Mouse (Mus musculus) lung, embryonic 14.5 days (tissue): ENCODE results near the gene Tbc1d14. TPM values are rescaled to one million over a fixed set of nuclear protein-coding genes. Genes with fewer than 3 reads are reported as not detected.
A peak's percentile ranks its signal among the peaks of the same experiment; 100 is the strongest.

Source experiments
- ATAC-seq: fragments of 200-750 bp; cut with Nextera tagmentation; 2 replicates; pipeline ENCODE4 v1.8.0; 2017; ENCODE audit warnings: mild to moderate bottlenecking, moderate TSS enrichment, moderate library complexity; ENCODE audit not compliant: insufficient read depth
- DNase-seq: peaks from one replicate; pipeline ENCODE4 v3.0.0-alpha.2; 2015
- H3K27ac ChIP-seq: fragments of 300-500 bp; sonication (generic); 2 replicates; pipeline ENCODE4 v1.5.1; 2014; ENCODE audit warnings: low read depth, mild to moderate bottlenecking, moderate library complexity
- H3K27me3 ChIP-seq: fragments of 300-500 bp; sonication (generic); 2 replicates; pipeline ENCODE4 v1.6.1; 2014; ENCODE audit warnings: low read length, control low read depth; ENCODE audit not compliant: insufficient read depth
- H3K36me3 ChIP-seq: fragments of 300-500 bp; sonication (generic); 2 replicates; pipeline ENCODE4 v1.6.1; 2014; ENCODE audit warnings: control low read depth; ENCODE audit not compliant: insufficient read depth
- H3K4me1 ChIP-seq: fragments of 300-500 bp; sonication (generic); 2 replicates; pipeline ENCODE4 v1.6.1; 2014; ENCODE audit warnings: antibody characterized with exemption, control low read depth; ENCODE audit not compliant: insufficient read depth
- H3K4me2 ChIP-seq: fragments of 300-500 bp; sonication (generic); 2 replicates; pipeline ENCODE4 v1.6.1; 2014; ENCODE audit warnings: mild to moderate bottlenecking
- H3K4me3 ChIP-seq: fragments of 300-500 bp; sonication (generic); 2 replicates; pipeline ENCODE4 v1.5.1; 2014; ENCODE audit warnings: low read depth, low read length
- H3K9ac ChIP-seq: fragments of 300-500 bp; sonication (generic); 2 replicates; pipeline ENCODE4 v1.6.1; 2014
- H3K9me3 ChIP-seq: fragments of 300-500 bp; sonication (generic); 2 replicates; pipeline ENCODE4 v1.6.1; 2016; ENCODE audit warnings: low read depth, low read length, control low read depth
- CTCF ChIP-seq: IDR thresholded peaks from 2 replicates; pipeline ENCODE4 v1.5.1; 2016; ENCODE audit warnings: antibody characterized with exemption, low read depth
- WGBS: fragments of 180-500 bp; shearing (Covaris S2); extraction: QIAGEN DNeasy Blood & Tissue Kit; methylation state at CpG from one replicate; pipeline ENCODE4 v1.1.7; 2014; 5-methylcytosine and 5-hydroxymethylcytosine counted together
- polyA plus RNA-seq: library from polyadenylated mRNA; unstranded; fragments of >200 nt; fragmentation: Nextera tagmentation; extraction: Ambion mirVana; gene quantifications from 2 replicates; pipeline ENCODE4 v1.2.1, GENCODE M21; 2014

Tbc1d14 gene
- polyA plus RNA-seq, 1 experiment from 2014 or later: 31.3 TPM

- Histone ChIP-seq H3K4me3 (no peak overlapping the region), H3K9ac (no peak overlapping the region), H3K4me1 (no peaks in the 10 kb centered on the region), H3K4me2 (no peak overlapping the region), H3K9me3 (no peaks in the 10 kb centered on the region), H3K27me3 (no peaks in the 10 kb centered on the region), H3K27ac (no peak overlapping the region), H3K36me3 (peaks cover 51% of the 10 kb centered on the region)
- TF ChIP-seq CTCF: no peak
- DNase-seq (no peak), ATAC-seq (no peak)
- WGBS: 83% methylated on average over 6 of the region's 6 CpGs
These were observed 99.2 kb downstream of the Tbc1d14 start for GRCm38 (mm10) chr5:36493919-36494318.

GRCm38 (mm10) chr5:36489225-36489624 is 103.9 kb downstream of the Tbc1d14 start:
- no peak overlapping the region for H3K4me3 ChIP-seq
- H3K9ac ChIP-seq: no peak overlapping the region
- peaks cover 18% of the 10 kb centered on the region for H3K27me3 ChIP-seq
- H3K4me2 ChIP-seq: no peak overlapping the region
- H3K9me3 ChIP-seq: no peaks in the 10 kb centered on the region
- H3K36me3 ChIP-seq: peaks cover 32% of the 10 kb centered on the region
- no peak overlapping the region for H3K27ac ChIP-seq
- peak; percentile 66 for TF ChIP-seq CTCF
- 44% methylated on average over 2 of the region's 2 CpGs for WGBS
- DNase-seq: peak; percentile 67
- no peak for ATAC-seq
- H3K4me1 ChIP-seq: no peaks in the 10 kb centered on the region

- no peaks in the 10 kb centered on the region for H3K36me3 ChIP-seq
- no peak for TF ChIP-seq CTCF
- 0 out of 2 replicates have a peak overlapping the region, but pooled peaks have one; percentile 6 for H3K9ac ChIP-seq
- H3K9me3 ChIP-seq: no peaks in the 10 kb centered on the region
- peaks cover 18% of the 10 kb centered on the region for H3K27me3 ChIP-seq
- DNase-seq (peak; percentile 12), ATAC-seq (no peak)
- no peak overlapping the region for H3K27ac ChIP-seq
- 29% methylated on average over 19 of the region's 19 CpGs for WGBS
- peak overlapping the region; percentile 50 for H3K4me3 ChIP-seq
- H3K4me2 ChIP-seq: peak overlapping the region; percentile 93
- H3K4me1 ChIP-seq: peaks cover 7% of the 10 kb centered on the region
These were observed 107.8 kb downstream of the Tbc1d14 start for GRCm38 (mm10) chr5:36485306-36485705.

- no peaks in the 10 kb centered on the region for H3K9me3 ChIP-seq
- H3K9ac ChIP-seq: peak within 1 kb of the TSS; percentile 87
- peak within 1 kb of the TSS; percentile 89 for H3K4me3 ChIP-seq
- no peak within 1 kb of the TSS for H3K27ac ChIP-seq
- under 1% methylated on average over 68 of the region's 97 CpGs for WGBS
- peak; percentile 41 for TF ChIP-seq CTCF
- ATAC-seq (peak; percentile 97), DNase-seq (peak; percentile 99)
- H3K4me2 ChIP-seq: peak within 1 kb of the TSS; percentile 93
- no peaks in the 10 kb centered on the region for H3K36me3 ChIP-seq
- peaks cover 7% of the 10 kb centered on the region for H3K4me1 ChIP-seq
- H3K27me3 ChIP-seq: peaks cover 18% of the 10 kb centered on the region
These were observed 108.7 kb downstream of the Tbc1d14 start, which contains the start of the genes Tada2b and Ccdc96 for GRCm38 (mm10) chr5:36484171-36484990. TSS of gene Tada2b (minus strand) at chr5:36484285. TSS of gene Ccdc96 (plus strand) at chr5:36484588.

GRCm38 (mm10) chr5:36483203-36484101 is 109.6 kb downstream of the Tbc1d14 start:
- peak; percentile 7 for DNase-seq
- no peak for TF ChIP-seq CTCF
- WGBS: under 1% methylated on average over 58 of the region's 58 CpGs
- peak; percentile 70 for ATAC-seq
- Histone ChIP-seq H3K4me3 (peak overlapping the region; percentile 89), H3K4me1 (peaks cover 7% of the 10 kb centered on the region), H3K27me3 (peaks cover 18% of the 10 kb centered on the region), H3K36me3 (no peaks in the 10 kb centered on the region), H3K27ac (no peak overlapping the region), H3K9ac (peak overlapping the region; percentile 87), H3K4me2 (peak overlapping the region; percentile 92), H3K9me3 (no peaks in the 10 kb centered on the region)

- Histone ChIP-seq H3K27ac (no peak overlapping the region), H3K27me3 (peaks cover 11% of the 10 kb centered on the region), H3K4me1 (peaks cover 7% of the 10 kb centered on the region), H3K36me3 (peaks cover 6% of the 10 kb centered on the region; the same call in 1 of the 2 replicates), H3K9ac (no peak overlapping the region), H3K4me2 (no peak overlapping the region), H3K4me3 (no peak overlapping the region), H3K9me3 (no peaks in the 10 kb centered on the region)
- DNase-seq (no peak), ATAC-seq (no peak)
- WGBS: 61% methylated on average over 1 of the region's 1 CpGs
- no peak for TF ChIP-seq CTCF
These were observed 112.0 kb downstream of the Tbc1d14 start for GRCm38 (mm10) chr5:36481114-36481513.
